Mouse (Mus musculus): ENCODE data around the gene Sipa1. TPM values are rescaled to one million over a fixed set of nuclear protein-coding genes. Genes with fewer than 3 reads are reported as not detected.

Sipa1 gene
- polyA plus RNA-seq, 1 experiment, result 18.0 TPM

- DNase-seq (ENCODE audit: extremely low spot score in 1 of 2, low spot score in 1 of 2), result peak; percentile 81 to 91
Observed at GRCm38 (mm10) chr19:5609547-5610404, 53.7 kb downstream of the Sipa1 start, which contains the start of gene Kat5. Kat5 (minus strand) TSS chr19:5610237.

GRCm38 (mm10) chr19:5609171-5609546 is 54.3 kb downstream of the Sipa1 start:
- DNase-seq (ENCODE audit: extremely low spot score in 1 of 2, low spot score in 1 of 2), result no peak

- DNase-seq (ENCODE audit: extremely low spot score in 1 of 2, low spot score in 1 of 2), result no peak
Observed at GRCm38 (mm10) chr19:5608707-5609106, 54.8 kb downstream of the Sipa1 start.

- DNase-seq (ENCODE audit: extremely low spot score in 1 of 2, low spot score in 1 of 2), result no peak
Observed at GRCm38 (mm10) chr19:5607705-5608410, 55.6 kb downstream of the Sipa1 start.

- no peak for DNase-seq (ENCODE audit: extremely low spot score in 1 of 2, low spot score in 1 of 2)
Observed at GRCm38 (mm10) chr19:5606196-5606595, 57.3 kb downstream of the Sipa1 start.

GRCm38 (mm10) chr19:5605126-5605525 is 58.4 kb downstream of the Sipa1 start:
- DNase-seq (ENCODE audit: extremely low spot score in 1 of 2, low spot score in 1 of 2), result no peak

GRCm38 (mm10) chr19:5603664-5604063 is 59.8 kb downstream of the Sipa1 start:
- DNase-seq (ENCODE audit: extremely low spot score in 1 of 2, low spot score in 1 of 2), result no peak

- peak; percentile 76 to 87 for DNase-seq (ENCODE audit: extremely low spot score in 1 of 2, low spot score in 1 of 2)
Observed at GRCm38 (mm10) chr19:5601752-5602541, 61.6 kb downstream of the Sipa1 start, which contains the start of gene Rnaseh2c. Rnaseh2c (plus strand) TSS chr19:5601873.

Other genes starting within 250 kb of the Sipa1 start
- gene Drap1, start 238.7 kb downstream of the Sipa1 start, polyA plus RNA-seq (2012; rRNA removed), result 305 and 342 TPM in 2 replicates
- gene AI837181, start 238.6 kb downstream of the Sipa1 start, polyA plus RNA-seq (2012; rRNA removed), result 94.3 and 95.0 TPM in 2 replicates
- 0.06 and 0.19 TPM in 2 replicates for gene Fosl1, start 216.2 kb downstream of the Sipa1 start, polyA plus RNA-seq (2012; rRNA removed)
- 22.4 and 24.7 TPM in 2 replicates for gene Ccdc85b, start 205.8 kb downstream of the Sipa1 start, polyA plus RNA-seq (2012; rRNA removed)
- gene Fibp, start 203.1 kb downstream of the Sipa1 start, polyA plus RNA-seq (2012; rRNA removed), result 130 and 142 TPM in 2 replicates
- gene Ctsw, start 195.2 kb downstream of the Sipa1 start, polyA plus RNA-seq (2012; rRNA removed), result 0.38 and 0.40 TPM in 2 replicates
- 36.5 and 37.4 TPM in 2 replicates for gene Efemp2, start 189.8 kb downstream of the Sipa1 start, polyA plus RNA-seq (2012; rRNA removed)
- 42.4 TPM in 2 replicates for gene Mus81, start 175.3 kb downstream of the Sipa1 start, polyA plus RNA-seq (2012; rRNA removed)
- 1,335 and 1,444 TPM in 2 replicates for gene Cfl1, start 173.3 kb downstream of the Sipa1 start, polyA plus RNA-seq (2012; rRNA removed)
- gene 1700020D05Rik, start 159.9 kb downstream of the Sipa1 start, polyA plus RNA-seq (2012; rRNA removed), result 5.4 and 5.9 TPM in 2 replicates
- gene Snx32, start 153.2 kb downstream of the Sipa1 start, polyA plus RNA-seq (2012; rRNA removed), result 152 and 164 TPM in 2 replicates
- gene Ovol1, start 103.1 kb downstream of the Sipa1 start, polyA plus RNA-seq (2012; rRNA removed), result 0.04 TPM in 2 replicates
- gene Ap5b1, start 95.7 kb downstream of the Sipa1 start, polyA plus RNA-seq (2012; rRNA removed), result 2.5 and 2.8 TPM in 2 replicates
- 50.2 and 56.5 TPM in 2 replicates for gene Rnaseh2c, start 61.8 kb downstream of the Sipa1 start, polyA plus RNA-seq (2012; rRNA removed)
- gene Kat5, start 53.5 kb downstream of the Sipa1 start, polyA plus RNA-seq (2012; rRNA removed), result 109 and 111 TPM in 2 replicates
- gene Rela, start 26.2 kb downstream of the Sipa1 start, polyA plus RNA-seq (2012; rRNA removed), result 32.6 and 33.4 TPM in 2 replicates
- gene Map3k11, start 25.0 kb upstream of the Sipa1 start, polyA plus RNA-seq (2012; rRNA removed), result 18.9 and 20.4 TPM in 2 replicates
- gene Pcnx3, start 25.2 kb upstream of the Sipa1 start, polyA plus RNA-seq (2012; rRNA removed), result 68.4 and 72.5 TPM in 2 replicates
- gene Kcnk7, start 40.7 kb upstream of the Sipa1 start, polyA plus RNA-seq (2012; rRNA removed), result 0.22 and 0.27 TPM in 2 replicates
- gene Ehbp1l1, start 62.6 kb upstream of the Sipa1 start, polyA plus RNA-seq (2012; rRNA removed), result 16.8 and 18.8 TPM in 2 replicates
- 56.1 and 65.8 TPM in 2 replicates for gene Fam89b, start 65.9 kb upstream of the Sipa1 start, polyA plus RNA-seq (2012; rRNA removed)
- 81.5 and 87.8 TPM in 2 replicates for gene Ltbp3, start 77.2 kb upstream of the Sipa1 start, polyA plus RNA-seq (2012; rRNA removed)
- gene Scyl1, start 107.7 kb upstream of the Sipa1 start, polyA plus RNA-seq (2012; rRNA removed), result 111 and 120 TPM in 2 replicates
- 13.1 and 15.6 TPM in 2 replicates for gene Frmd8, start 211.6 kb upstream of the Sipa1 start, polyA plus RNA-seq (2012; rRNA removed)
- 7.8 and 8.7 TPM in 2 replicates for gene Slc25a45, start 214.1 kb upstream of the Sipa1 start, polyA plus RNA-seq (2012; rRNA removed)
- 4.6 and 4.9 TPM in 2 replicates for gene Tigd3, start 230.4 kb upstream of the Sipa1 start, polyA plus RNA-seq (2012; rRNA removed)
- gene Dpf2, start 249.3 kb upstream of the Sipa1 start, polyA plus RNA-seq (2012; rRNA removed), result 106 and 118 TPM in 2 replicates